In the genomic region with DNA sequence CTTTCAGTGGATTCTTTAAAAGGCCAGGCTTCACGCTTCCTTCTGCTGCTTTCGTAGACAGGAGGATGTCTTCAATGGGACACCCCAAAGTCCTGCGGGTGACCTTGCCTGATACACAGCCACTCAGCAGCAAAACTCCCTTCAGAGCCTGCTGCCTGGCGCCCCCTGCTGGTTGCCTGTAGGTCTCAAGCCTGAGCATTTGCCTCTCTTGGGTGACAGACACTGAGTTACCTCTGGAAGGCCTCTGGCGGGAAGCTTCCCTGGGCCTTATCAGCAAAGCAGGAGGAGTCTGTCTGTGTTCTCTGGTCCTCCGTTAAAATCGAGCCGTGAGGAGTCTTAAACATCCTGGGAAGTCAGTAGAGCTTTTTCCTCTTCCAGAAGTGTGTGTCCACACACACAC, we compare ENCODE assay signal across 9 mouse cellular contexts. TPM values are rescaled to one million over a fixed set of nuclear protein-coding genes. Genes with fewer than 3 reads are reported as not detected.
DNase-seq lines count a peak whose midpoint lies in the region; ATAC-seq and TF ChIP-seq lines count a peak whose summit lies in the region.
"Had no signal": no experiment of that assay in that cellular context is flagged by ENCODE, and none has a peak within 500 bp of the region (broad histone marks: within the 10 kb centered on the region; RNA-seq: fewer than 3 reads in every experiment).

No protein-coding gene starts in this region.

- H3K4me3 ChIP-seq in hindbrain, embryonic 14.5 days (replicated peaks; ENCODE audit: low read length), result no peak overlapping the region
- H3K4me3 ChIP-seq in hindbrain, embryonic 12.5 days, result no peak overlapping the region
- no peak overlapping the region for H3K4me3 ChIP-seq in midbrain, postnatal 0 days (ENCODE audit: low read depth, low read length)
- H3K4me3 ChIP-seq: embryonic facial prominence, embryonic 13.5 days had no signal

- DNase-seq in hindbrain, embryonic 14.5 days (ENCODE audit: low spot score), result peak; percentile 54
- DNase-seq in adrenal gland, postnatal 10 days, result peak; percentile 95
- DNase-seq in embryo, embryonic 9.5 days (ENCODE audit: extremely low spot score), result peak; percentile 69
- peak; percentile 86 to 93 for DNase-seq in heart, postnatal 10 days
- DNase-seq in left cerebral cortex, postnatal 10 days (ENCODE audit: extremely low spot score in 1 of 2, low spot score in 2 of 2), result peak; percentile 54 to 85
- peak; percentile 54 for DNase-seq in midbrain, postnatal 0 days (ENCODE audit: low spot score)
- peak; percentile 88 for DNase-seq in splenic B cell, adult 2 months (ENCODE audit: low read depth, low spot score)

- no peak overlapping the region for H3K9ac ChIP-seq in hindbrain, embryonic 14.5 days
- H3K9ac ChIP-seq in hindbrain, embryonic 12.5 days, result no peak overlapping the region
- no peak overlapping the region for H3K9ac ChIP-seq in midbrain, postnatal 0 days (replicated peaks; ENCODE audit: low read length, poor library complexity, severe bottlenecking)
- H3K9ac ChIP-seq: embryonic facial prominence, embryonic 13.5 days had no signal

- no peaks in the 10 kb centered on the region for H3K36me3 ChIP-seq in hindbrain, embryonic 14.5 days (replicated peaks; ENCODE audit: control insufficient read depth, insufficient read depth)
- no peaks in the 10 kb centered on the region for H3K36me3 ChIP-seq in hindbrain, embryonic 12.5 days
- no peaks in the 10 kb centered on the region; the same call in 1 of the 2 replicates for H3K36me3 ChIP-seq in midbrain, postnatal 0 days (ENCODE audit: insufficient read depth, low read length)
- H3K36me3 ChIP-seq in splenic B cell, adult 2 months (ENCODE audit: control insufficient read depth, insufficient read depth, low read length, poor library complexity, severe bottlenecking), result peaks cover 6% of the 10 kb centered on the region

- H3K27ac ChIP-seq in hindbrain, embryonic 14.5 days, result no peak overlapping the region
- no peak overlapping the region for H3K27ac ChIP-seq in hindbrain, embryonic 12.5 days
- H3K27ac ChIP-seq in midbrain, postnatal 0 days (ENCODE audit: low read depth, low read length), result no peak overlapping the region
- H3K27ac ChIP-seq: embryonic facial prominence, embryonic 13.5 days had no signal

- no peak for ATAC-seq in hindbrain, embryonic 14.5 days (ENCODE audit: low FRiP score)
- no peak for ATAC-seq in hindbrain, embryonic 12.5 days (ENCODE audit: low FRiP score)
- ATAC-seq in midbrain, postnatal 0 days (ENCODE audit: low FRiP score), result no peak

- H3K27me3 ChIP-seq in hindbrain, embryonic 14.5 days (ENCODE audit: control insufficient read depth, insufficient read depth, low read length), result no peaks in the 10 kb centered on the region
- H3K27me3 ChIP-seq in hindbrain, embryonic 12.5 days, result no peaks in the 10 kb centered on the region
- no peaks in the 10 kb centered on the region for H3K27me3 ChIP-seq in midbrain, postnatal 0 days (ENCODE audit: insufficient read depth, low read length)
- H3K27me3 ChIP-seq in splenic B cell, adult 2 months (ENCODE audit: control insufficient read depth, insufficient read depth, low read length, poor library complexity, severe bottlenecking), result no peaks in the 10 kb centered on the region
- H3K27me3 ChIP-seq: embryonic facial prominence, embryonic 13.5 days had no signal

- 43% methylated on average over 8 of the region's 8 CpGs for WGBS in hindbrain, embryonic 14.5 days
- WGBS in hindbrain, embryonic 12.5 days, result 48% methylated on average over 8 of the region's 8 CpGs
- 54% methylated on average over 8 of the region's 8 CpGs for WGBS in midbrain, postnatal 0 days

- H3K4me2 ChIP-seq in hindbrain, embryonic 14.5 days (replicated peaks), result no peak overlapping the region
- H3K4me2 ChIP-seq in hindbrain, embryonic 12.5 days (replicated peaks), result no peak overlapping the region
- H3K4me2 ChIP-seq in midbrain, postnatal 0 days (ENCODE audit: low read depth, low read length, poor library complexity, severe bottlenecking), result no peak overlapping the region
- H3K4me2 ChIP-seq: embryonic facial prominence, embryonic 13.5 days had no signal

- no peaks in the 10 kb centered on the region for H3K9me3 ChIP-seq in hindbrain, embryonic 14.5 days (ENCODE audit: control insufficient read depth, low read length)
- H3K9me3 ChIP-seq in hindbrain, embryonic 12.5 days (replicated peaks), result no peaks in the 10 kb centered on the region
- no peaks in the 10 kb centered on the region for H3K9me3 ChIP-seq in midbrain, postnatal 0 days (ENCODE audit: low read length)
- H3K9me3 ChIP-seq: embryonic facial prominence, embryonic 13.5 days had no signal

- peak; percentile 77 for TF ChIP-seq CTCF in midbrain, postnatal 0 days (IDR thresholded peaks at IDR 0.05)

- intact Hi-C loops in heart, postnatal 10 days (cut with DNase I), result loop anchor here (5.0 kb wide), 1 partner anchor 453 kb away; no protein-coding TSS in a partner anchor
- intact Hi-C loops in left cerebral cortex, postnatal 10 days (cut with DNase I), result loop anchor here (5.0 kb wide), 1 partner anchor 93 kb away; no protein-coding TSS in a partner anchor

- no peaks in the 10 kb centered on the region; the same call in 1 of the 2 replicates for H3K4me1 ChIP-seq in hindbrain, embryonic 14.5 days (replicated peaks; ENCODE audit: control insufficient read depth, insufficient read depth, low read length)
- peaks cover 12% of the 10 kb centered on the region for H3K4me1 ChIP-seq in hindbrain, embryonic 12.5 days
- no peaks in the 10 kb centered on the region for H3K4me1 ChIP-seq in midbrain, postnatal 0 days (ENCODE audit: insufficient read depth, low read length)

RNA-seq across cellular contexts. Expression of gene Snx9, which starts 49.3 kb away (rescaled TPM):
- polyA plus RNA-seq in hindbrain, embryonic 14.5 days (2014; fragmentation: Nextera tagmentation; extraction: Ambion mirVana), result 9.4 and 10.8 TPM in 2 replicates
- polyA plus RNA-seq in hindbrain, embryonic 12.5 days (2016; fragmentation: Nextera tagmentation; extraction: Ambion mirVana), result 20.8 and 22.0 TPM in 2 replicates
- 10 to 100 TPM; 48.3 to 51.7 TPM for total RNA-seq in adrenal gland, postnatal 10 days (2021)
- 10 to 100 TPM; 37.7 to 41.0 TPM for total RNA-seq in heart, postnatal 10 days (2021)
- total RNA-seq in left cerebral cortex, postnatal 10 days (2021), result 10 to 100 TPM in 1 of 2 experiments, 1 to 10 TPM in 1; 10.0 to 10.9 TPM
- total RNA-seq in midbrain, postnatal 0 days (2014; rRNA removed), result 10.4 and 11.3 TPM in 2 replicates
- 4.8 and 5.3 TPM in 2 replicates for polyA plus RNA-seq in midbrain, postnatal 0 days (2015; fragmentation: Nextera tagmentation; extraction: Ambion mirVana)

RNA-seq across cellular contexts. Expression of gene Synj2, which starts 50.7 kb away (rescaled TPM):
- 1.3 and 1.9 TPM in 2 replicates for polyA plus RNA-seq in hindbrain, embryonic 14.5 days (2014; fragmentation: Nextera tagmentation; extraction: Ambion mirVana)
- 1.9 TPM in 2 replicates for polyA plus RNA-seq in hindbrain, embryonic 12.5 days (2016; fragmentation: Nextera tagmentation; extraction: Ambion mirVana)
- total RNA-seq in adrenal gland, postnatal 10 days (2021), result 10 to 100 TPM in 1 of 2 experiments, 1 to 10 TPM in 1; 8.2 to 15.4 TPM
- 10 to 100 TPM; 28.2 to 34.1 TPM for total RNA-seq in heart, postnatal 10 days (2021)
- 10 to 100 TPM; 32.8 to 34.8 TPM for total RNA-seq in left cerebral cortex, postnatal 10 days (2021)
- total RNA-seq in midbrain, postnatal 0 days (2014; rRNA removed), result 3.1 and 4.0 TPM in 2 replicates
- 1.8 and 2.3 TPM in 2 replicates for polyA plus RNA-seq in midbrain, postnatal 0 days (2015; fragmentation: Nextera tagmentation; extraction: Ambion mirVana)
